Mouse (Mus musculus): ENCODE measurements around the gene Ppp2r5a.

- no peak for TF ChIP-seq CTCF (IDR thresholded peaks at IDR 0.05; ENCODE audit: insufficient read depth, low read depth, low read length)
- no peak for TF ChIP-seq POLR2A (IDR thresholded peaks at IDR 0.05; ENCODE audit: insufficient read depth, low read depth, low read length)
Observed at GRCm38 (mm10) chr1:191395871-191396433, 7.1 kb downstream of the Ppp2r5a start.
